Mouse (Mus musculus) ovary, postnatal 10 days (tissue): ENCODE results near the gene Adh4.
"Not testable (repeated sequence)": the region's sequence is repeated elsewhere in the genome, so short reads cannot be mapped to it uniquely, and the experiment has no call there.

ENCODE experiments used
- DNase-seq: peaks from one replicate; pipeline ENCODE4 v3.0.0; 2022; ENCODE audit warnings: low spot score

Adh4 gene

DNA sequence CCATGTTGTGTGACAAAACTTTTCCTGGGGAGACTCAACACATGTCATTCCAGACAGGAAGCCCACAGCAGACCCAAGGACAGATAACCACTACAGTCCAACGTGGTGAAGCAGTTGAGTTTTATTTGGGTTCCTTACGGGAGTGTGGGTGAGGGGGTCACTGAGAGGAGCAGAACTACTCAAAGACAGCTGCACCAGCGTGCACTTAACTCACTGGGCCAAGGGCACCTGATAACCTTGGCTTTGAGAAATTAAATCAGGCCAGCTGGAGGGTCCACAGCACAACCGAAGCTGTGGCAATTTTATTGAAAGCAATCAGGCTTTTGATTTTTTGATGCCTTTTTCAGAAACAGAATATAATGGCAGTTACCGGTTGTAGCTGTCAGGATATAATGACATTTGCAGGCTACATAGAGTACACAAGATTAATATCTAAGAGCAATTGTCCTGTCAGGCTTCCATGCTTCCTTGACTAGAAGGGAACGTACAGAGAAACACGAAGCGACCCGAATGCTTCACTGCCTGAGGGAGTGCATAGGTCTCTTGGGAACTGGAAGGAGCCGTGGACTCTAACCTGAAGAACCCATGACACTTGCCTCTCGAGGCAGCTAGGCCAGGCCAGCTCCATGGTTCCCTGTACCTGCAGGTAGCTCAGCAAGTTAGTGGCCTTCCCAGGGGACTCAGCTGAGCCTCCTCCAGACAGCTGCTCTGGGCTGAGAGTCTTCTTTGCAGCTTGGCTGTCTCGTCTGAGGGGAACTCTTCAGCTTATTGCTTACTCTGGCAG, 33.0 kb downstream of the Adh4 start:
- DNase-seq, result no peak

DNA sequence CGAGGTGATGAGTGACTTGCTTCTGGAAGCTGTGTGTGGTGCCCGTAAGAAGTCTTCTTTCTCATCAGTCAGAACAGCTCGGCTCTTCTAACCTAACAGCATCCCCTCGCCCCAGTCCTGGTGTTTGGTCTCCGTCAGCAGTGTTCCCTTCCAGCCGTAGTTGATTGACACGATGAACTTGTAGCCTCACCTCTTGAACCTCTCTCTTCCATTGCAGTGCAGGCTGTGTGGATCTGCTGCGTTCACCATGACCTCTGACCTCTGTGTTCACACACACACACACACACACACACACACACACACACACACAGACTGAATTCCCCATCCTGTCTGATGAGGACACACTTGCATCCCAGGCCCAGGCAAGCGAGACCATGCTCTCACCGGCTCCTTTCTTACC, 36.9 kb downstream of the Adh4 start:
- no peak for DNase-seq

DNA sequence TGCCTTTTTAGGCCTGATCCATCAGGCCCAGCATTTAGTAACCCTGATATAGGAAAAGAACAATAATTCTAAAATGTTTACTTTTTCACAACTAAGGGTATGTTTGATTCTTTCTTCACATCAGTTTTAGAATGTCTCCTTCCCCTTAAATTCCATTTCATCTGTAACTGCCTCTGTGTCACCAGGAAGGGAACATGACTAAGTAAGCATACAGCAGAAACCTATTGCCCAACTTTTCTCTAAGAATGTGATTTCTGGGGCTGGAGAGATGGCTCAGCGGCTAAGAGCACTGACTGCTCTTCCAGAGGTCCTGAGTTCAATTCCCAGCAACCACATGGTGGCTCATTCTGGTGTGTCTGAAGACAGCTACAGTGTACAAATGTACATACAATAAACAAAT, 39.0 kb downstream of the Adh4 start:
- DNase-seq, result no peak

DNA sequence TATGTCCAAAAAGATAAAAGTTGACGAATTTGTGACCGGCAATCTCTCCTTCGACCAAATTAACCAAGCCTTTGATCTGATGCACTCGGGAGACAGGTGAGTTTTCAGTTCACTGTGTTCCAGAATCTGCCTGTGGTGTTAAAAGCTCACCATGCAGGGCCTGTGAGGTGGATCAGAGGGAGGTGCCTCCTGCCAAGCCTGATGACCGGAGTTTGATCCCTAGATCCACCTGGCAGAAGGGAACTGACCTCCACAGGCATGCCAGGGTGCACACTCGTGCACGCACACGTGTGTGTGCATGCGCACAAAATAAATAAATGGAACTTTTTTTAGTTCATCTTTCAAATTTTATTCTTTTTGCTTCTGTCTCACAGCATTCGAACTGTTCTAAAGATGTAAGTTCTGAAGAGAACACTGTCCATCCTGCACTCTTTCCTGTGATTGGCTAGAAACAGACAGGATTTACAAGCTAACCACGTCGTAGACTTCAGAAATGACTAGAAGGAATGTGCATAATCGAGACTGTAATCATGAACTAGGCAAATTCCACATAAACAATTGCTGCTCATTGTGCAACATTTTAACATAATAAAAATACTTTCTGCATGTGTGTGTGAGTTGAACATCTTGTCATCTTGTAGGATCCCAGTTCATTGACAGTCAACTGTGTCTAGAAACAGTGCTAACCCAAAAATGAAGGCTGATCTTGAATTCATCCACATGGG, 39.6 kb downstream of the Adh4 start:
- no peak for DNase-seq

DNA sequence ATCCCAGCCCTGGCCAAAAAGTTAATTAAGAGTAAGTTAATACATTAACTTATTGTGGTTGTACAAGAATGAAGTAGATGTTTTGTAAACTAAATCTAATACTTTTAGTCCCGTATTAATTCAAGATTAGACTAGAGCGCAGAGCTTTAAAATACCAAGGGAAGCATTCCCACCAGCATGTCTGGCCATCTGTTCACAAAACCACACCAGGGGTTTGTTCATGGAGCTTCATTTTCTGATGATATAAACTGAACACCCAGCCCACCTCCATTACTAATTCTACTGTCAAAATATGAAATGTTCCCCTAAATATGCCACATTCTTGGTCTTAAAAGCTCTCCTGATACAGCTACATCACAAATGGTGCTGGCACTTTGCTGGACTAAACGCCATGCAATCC, 43.2 kb downstream of the Adh4 start:
- no peak for DNase-seq

DNA sequence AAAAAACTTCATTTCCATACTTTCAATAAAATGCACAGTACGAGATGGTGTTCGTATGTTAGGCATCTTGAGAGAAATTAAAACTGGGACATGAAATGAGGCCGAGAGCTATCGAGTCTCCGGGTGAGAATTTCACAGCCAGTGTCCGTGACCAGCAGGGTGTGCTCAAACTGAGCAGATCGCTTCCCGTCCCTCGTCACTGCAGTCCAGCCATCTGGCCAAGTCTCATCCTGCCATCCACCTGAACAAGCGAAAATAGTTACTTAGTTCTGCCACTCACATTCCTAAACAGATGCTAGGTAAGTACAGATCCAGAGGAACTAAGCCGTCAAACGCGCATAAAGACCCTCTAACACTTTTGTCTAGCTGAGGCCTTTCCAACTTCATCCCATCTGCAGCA, 45.0 kb downstream of the Adh4 start:
- no peak for DNase-seq

DNA sequence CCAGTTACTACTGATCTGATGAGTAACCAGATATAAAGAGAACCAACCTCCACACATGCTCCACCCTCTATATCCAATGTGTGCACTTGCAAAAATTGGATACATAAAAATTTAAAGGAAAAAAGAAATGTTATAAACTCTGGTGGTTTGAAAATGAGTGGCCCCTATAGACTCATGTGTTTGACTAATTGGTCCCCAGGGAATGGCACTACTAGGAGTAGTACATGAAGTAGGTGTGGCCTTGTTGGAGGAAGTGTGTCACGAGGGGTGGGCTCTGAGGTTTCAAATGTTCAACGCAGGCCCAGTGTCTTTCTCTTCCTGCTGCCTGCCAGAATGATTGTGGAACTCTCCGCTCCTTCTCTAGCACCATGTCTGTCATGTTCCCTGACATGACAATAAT, 46.6 kb downstream of the Adh4 start:
- no peak for DNase-seq

DNA sequence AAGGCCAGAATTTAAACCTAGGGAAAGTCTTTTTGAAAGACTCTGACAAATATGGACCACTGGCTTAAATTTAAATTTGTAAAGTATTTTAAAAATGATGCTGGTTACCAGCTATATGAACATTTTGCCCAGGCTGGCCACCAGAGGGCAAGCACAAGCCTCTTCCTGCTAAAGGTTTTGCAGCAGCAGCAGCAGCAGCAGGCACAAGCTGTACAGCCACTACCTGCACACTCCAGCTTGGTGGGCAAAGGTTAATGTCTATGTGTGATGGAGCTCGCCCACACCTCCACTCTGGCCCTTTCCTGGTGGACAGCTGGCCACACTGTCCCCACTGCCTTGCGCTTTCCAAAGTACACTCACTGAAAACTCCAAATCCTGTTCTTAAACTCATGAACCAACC, 47.9 kb downstream of the Adh4 start:
- no peak for DNase-seq

DNA sequence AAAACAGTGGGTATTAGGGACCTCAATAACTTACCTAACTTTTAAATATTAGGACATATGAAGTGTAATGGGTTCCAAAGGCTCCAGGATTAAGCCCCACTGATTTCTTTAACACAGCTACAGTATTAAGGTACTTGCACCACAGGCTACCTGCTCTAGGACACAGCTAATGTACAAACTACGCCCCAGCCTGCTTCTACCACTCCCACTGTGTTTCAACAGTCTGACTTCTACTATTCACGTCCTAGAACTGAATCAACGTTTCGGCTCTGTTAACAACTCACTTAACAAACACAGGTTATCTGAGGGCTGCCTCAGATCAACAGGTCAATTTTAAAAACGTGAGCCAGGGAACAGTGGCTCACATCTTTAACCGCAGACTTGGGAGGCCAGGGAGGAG, 48.5 kb downstream of the Adh4 start:
- DNase-seq, result no peak

DNA sequence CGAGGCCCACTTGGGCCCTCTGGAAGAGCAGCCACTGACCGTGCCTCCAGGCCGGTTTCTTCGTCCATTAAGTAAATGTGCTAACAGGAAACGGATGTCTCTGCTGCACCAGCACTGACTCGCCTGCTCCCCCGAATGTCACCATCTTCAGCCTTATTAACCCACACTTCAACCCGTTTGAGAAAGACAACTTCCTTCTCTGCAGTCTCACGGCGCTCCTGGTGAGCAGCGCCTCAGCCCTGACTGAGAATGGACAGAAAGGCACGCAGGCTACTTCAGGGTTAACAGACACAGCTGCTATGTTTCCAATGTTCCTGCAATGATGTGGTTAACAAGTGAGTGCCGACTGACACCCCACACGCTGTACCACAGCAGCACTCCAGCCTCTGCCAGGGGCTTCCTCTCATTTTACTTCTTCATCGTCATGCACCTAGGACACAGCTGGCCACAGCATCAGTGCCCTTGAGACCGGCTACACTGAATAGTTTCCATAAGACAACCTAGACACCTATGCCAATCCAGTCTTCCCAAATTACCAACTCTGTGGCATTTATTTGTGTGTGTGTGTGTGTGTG, 49.4 kb downstream of the Adh4 start:
- no peak for DNase-seq

DNA sequence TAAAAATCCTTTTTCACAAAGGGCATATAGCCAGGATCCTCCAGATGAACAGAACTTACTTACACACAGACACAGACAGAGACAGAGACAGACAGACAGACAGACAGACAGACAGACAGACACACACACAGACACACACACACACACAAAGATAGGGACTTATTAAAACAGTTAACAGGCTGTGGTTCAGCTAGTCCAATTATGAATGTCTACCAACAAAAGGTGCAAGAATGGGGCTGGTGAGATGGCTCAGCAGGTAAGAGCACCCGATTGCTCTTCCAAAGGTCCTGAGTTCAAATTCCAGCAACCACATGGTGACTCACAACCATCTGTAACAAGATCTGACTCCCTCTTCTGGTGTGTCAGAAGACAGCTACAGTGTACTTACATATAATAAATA, 51.4 kb downstream of the Adh4 start:
- not testable (repeated sequence) for DNase-seq

DNA sequence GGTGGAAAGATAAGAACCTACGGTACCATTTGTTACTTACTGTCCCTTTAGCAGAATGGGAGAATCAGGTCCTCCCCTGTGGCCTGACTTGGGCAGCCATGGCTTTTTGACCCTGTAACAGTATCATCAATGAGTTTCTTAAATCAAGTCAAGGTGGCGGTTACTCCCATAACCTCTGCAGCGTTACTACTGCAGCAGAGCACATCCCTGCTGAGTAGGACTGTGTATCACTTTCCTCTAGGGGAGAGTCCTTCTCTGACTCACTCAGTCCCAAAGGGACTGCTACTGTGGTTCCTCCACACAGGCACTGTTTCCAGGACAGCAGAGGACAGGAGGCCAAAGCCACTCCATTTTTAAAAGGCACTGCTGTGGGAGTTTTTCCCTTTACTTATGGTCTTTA, 55.8 kb downstream of the Adh4 start:
- no peak for DNase-seq

DNA sequence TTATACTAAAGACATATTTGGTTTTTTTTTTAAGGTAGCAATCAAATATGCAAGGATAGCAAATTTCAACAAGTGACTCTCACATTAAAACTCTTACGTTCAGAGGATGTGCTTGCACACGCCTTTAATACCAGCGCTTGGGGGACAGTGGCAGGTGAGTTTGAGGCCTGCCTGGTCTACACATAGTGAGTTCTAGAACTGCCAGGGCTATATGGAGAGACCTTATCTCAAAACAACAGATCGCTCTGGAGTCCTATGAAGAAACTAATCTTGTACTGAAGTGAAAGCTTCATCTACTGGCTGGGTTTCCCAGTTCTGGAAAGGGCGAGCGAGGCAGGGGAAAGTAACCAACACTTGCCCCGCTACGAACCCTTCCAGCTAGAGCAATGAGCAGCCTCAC, 64.2 kb downstream of the Adh4 start:
- no peak for DNase-seq
